Mouse (Mus musculus) olfactory bulb, adult 2 months (tissue): Measurements from ENCODE around the gene Phyhd1.

ENCODE experiments used
- CTCF ChIP-seq: fragments of 200-500 bp; IDR thresholded peaks from 2 replicates; pipeline ENCODE4 v1.5.1; 2012; ENCODE audit warnings: low read depth, mild to moderate bottlenecking, low read length, moderate library complexity; ENCODE audit not compliant: insufficient read depth
- POLR2A ChIP-seq: fragments of 200-500 bp; IDR thresholded peaks from 2 replicates; pipeline ENCODE4 v1.6.1; 2012; ENCODE audit warnings: mild to moderate bottlenecking, low read depth, low read length, moderate library complexity; ENCODE audit not compliant: insufficient read depth

GRCm38 (mm10) chr2:30309351-30309750, 43.3 kb downstream of the Phyhd1 start:
- TF ChIP-seq POLR2A: no peak
- no peak for TF ChIP-seq CTCF
